Comparison of ENCODE assay signal across 8 mouse cellular contexts in the genomic region with DNA sequence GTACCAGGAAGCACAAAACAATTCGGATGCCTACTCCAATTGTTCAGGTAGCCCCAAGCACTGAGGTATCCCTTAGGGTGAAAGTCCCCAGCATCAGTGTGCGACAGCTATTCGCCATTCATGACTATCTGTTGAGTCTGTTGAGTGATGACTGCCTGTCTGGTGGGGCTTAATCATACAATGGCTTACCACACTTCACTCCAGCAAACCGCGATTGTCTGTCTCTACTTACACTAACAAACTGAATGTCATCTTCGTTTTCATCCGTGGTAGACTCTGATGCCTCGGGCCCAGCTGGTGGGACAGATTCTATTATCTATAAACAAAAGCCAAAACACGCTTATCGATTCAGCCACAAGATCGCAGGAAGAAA. TPM values are rescaled to one million over a fixed set of nuclear protein-coding genes. Genes with fewer than 3 reads are reported as not detected.
DNase-seq lines count a peak whose midpoint lies in the region; ATAC-seq and TF ChIP-seq lines count a peak whose summit lies in the region.

No protein-coding gene starts in this region.

- WGBS in kidney, adult 2 months = 10% methylated on average over 11 of the region's 11 CpGs
- WGBS in kidney, postnatal 0 days = 11% methylated on average over 11 of the region's 11 CpGs

- H3K4me1 ChIP-seq in kidney, adult 2 months (ENCODE audit: control insufficient read depth, insufficient read depth, low read length) = peaks cover 6% of the 10 kb centered on the region; the same call in 1 of the 2 replicates
- peaks cover 0 to 9% of the 10 kb centered on the region in 2 experiments; a peak in 2 of 4 replicates for H3K4me1 ChIP-seq in ES-E14 (ENCODE audit: control insufficient read depth in 2 of 2, insufficient read depth in 2 of 2, low read length in 2 of 2, poor library complexity in 1 of 2)
- H3K4me1 ChIP-seq in embryonic fibroblast, embryonic 13.5 days (ENCODE audit: control insufficient read depth, insufficient read depth, low read length) = peaks cover 3% of the 10 kb centered on the region; the same call in 1 of the 2 replicates
- peaks cover 13% of the 10 kb centered on the region for H3K4me1 ChIP-seq in kidney, postnatal 0 days (replicated peaks; ENCODE audit: insufficient read depth, low read length)

- H3K27me3 ChIP-seq in kidney, adult 2 months (replicated peaks; ENCODE audit: control insufficient read depth, insufficient read depth, low read length) = no peaks in the 10 kb centered on the region
- H3K27me3 ChIP-seq in kidney, postnatal 0 days (ENCODE audit: insufficient read depth, low read length) = no peaks in the 10 kb centered on the region

- no peak overlapping the region for H3K27ac ChIP-seq in kidney, adult 2 months (ENCODE audit: insufficient read depth, low read depth, low read length)
- H3K27ac ChIP-seq in ES-E14 (ENCODE audit: insufficient read depth, low read depth, low read length, poor library complexity, severe bottlenecking) = peak overlapping the region; percentile 57; the same call in 1 of the 2 replicates
- H3K27ac ChIP-seq in embryonic fibroblast, embryonic 13.5 days (ENCODE audit: insufficient read depth, low read length) = peak overlapping the region; percentile 59
- peak overlapping the region; percentile 93 for H3K27ac ChIP-seq in kidney, postnatal 0 days

- no peak for TF ChIP-seq POLR2A in kidney, adult 2 months (IDR thresholded peaks at IDR 0.05; ENCODE audit: low read depth, low read length)
- no peak for TF ChIP-seq POLR2A in embryonic fibroblast, embryonic 13.5 days (IDR thresholded peaks at IDR 0.05; ENCODE audit: low read depth, low read length)

- no peak for DNase-seq in kidney, adult 2 months
- no peak for DNase-seq in kidney, postnatal 36 days
- DNase-seq in ES-E14 (ENCODE audit: low read depth, low spot score) = peak; percentile 11
- no peak for DNase-seq in kidney, postnatal 0 days (ENCODE audit: low spot score)
- peak; percentile 5 to 10 for DNase-seq in natural killer cell, adult 2 months (ENCODE audit: low spot score in 2 of 2)
- DNase-seq in spleen, postnatal 4 days (ENCODE audit: low spot score in 2 of 2) = no peak
- DNase-seq in thymus, postnatal 36 days = no peak

- TF ChIP-seq CTCF in kidney, adult 2 months (conservative IDR thresholded peaks at IDR 0.05; ENCODE audit: insufficient read depth, insufficient read length, low read depth, low read length) = no peak
- no peak for TF ChIP-seq CTCF in embryonic fibroblast, embryonic 13.5 days (IDR thresholded peaks at IDR 0.05; ENCODE audit: borderline replicate concordance, insufficient read depth, low read length)
- no peak for TF ChIP-seq CTCF in kidney, postnatal 0 days (IDR thresholded peaks at IDR 0.05; ENCODE audit: low read depth)

- in situ Hi-C loops in ES-E14 (cut with MboI; ENCODE audit: low sequenced_read_pairs in 2 of 2, unreplicated experiment in 2 of 2) = no loop called here

- peak overlapping the region; percentile 92 for H3K9ac ChIP-seq in ES-E14 (ENCODE audit: insufficient read depth, low read depth, low read length, poor library complexity, severe bottlenecking)
- H3K9ac ChIP-seq in kidney, postnatal 0 days (ENCODE audit: low read depth, low read length) = peak overlapping the region; percentile 94

- peak overlapping the region; percentile 63 for H3K4me2 ChIP-seq in kidney, postnatal 0 days (ENCODE audit: low read length)

- H3K36me3 ChIP-seq in kidney, adult 2 months (ENCODE audit: control insufficient read depth, insufficient read depth, low read length) = no peaks in the 10 kb centered on the region
- peaks cover 14% of the 10 kb centered on the region; the same call in 1 of the 2 replicates for H3K36me3 ChIP-seq in ES-E14 (ENCODE audit: control insufficient read depth, insufficient read depth, low read length, poor library complexity, severe bottlenecking)
- H3K36me3 ChIP-seq in kidney, postnatal 0 days (ENCODE audit: insufficient read depth, low read length) = peaks cover 5% of the 10 kb centered on the region; the same call in 1 of the 2 replicates

- peak overlapping the region; percentile 89 for H3K4me3 ChIP-seq in kidney, adult 2 months (ENCODE audit: insufficient read depth, low read depth, low read length)
- H3K4me3 ChIP-seq in ES-E14 (ENCODE audit: insufficient read depth in 1 of 2, low read depth in 1 of 2, low read length in 2 of 2, poor library complexity in 1 of 2, severe bottlenecking in 1 of 2) = peak overlapping the region; percentile 86 to 92
- H3K4me3 ChIP-seq in embryonic fibroblast, embryonic 13.5 days (ENCODE audit: insufficient read depth, low read length) = peak overlapping the region; percentile 94
- peak overlapping the region; percentile 91 for H3K4me3 ChIP-seq in kidney, postnatal 0 days (replicated peaks; ENCODE audit: low read depth, low read length)

- no peaks in the 10 kb centered on the region for H3K9me3 ChIP-seq in ES-E14 (ENCODE audit: control insufficient read depth, insufficient read depth, low read depth, low read length)
- H3K9me3 ChIP-seq in kidney, postnatal 0 days (replicated peaks; ENCODE audit: low read length) = no peaks in the 10 kb centered on the region

- 0 out of 2 replicates have a peak, but pooled peaks have one; percentile 2 for ATAC-seq in kidney, postnatal 0 days (replicated peaks; ENCODE audit: low FRiP score, low read depth)

TF ChIP-seq in ES-E14, 5 proteins besides CTCF, POLR2A, EP300 and RAD21:
- TF ChIP-seq ZNF384 (IDR thresholded peaks at IDR 0.05; ENCODE audit: low read depth, low read length) (no peak), MAFK (IDR thresholded peaks at IDR 0.05; ENCODE audit: insufficient read depth, low read depth, low read length) (no peak), ZC3H11A (IDR thresholded peaks at IDR 0.05; ENCODE audit: borderline replicate concordance, low read depth, low read length) (no peak), HCFC1 (IDR thresholded peaks at IDR 0.05; ENCODE audit: borderline replicate concordance, insufficient read depth, low read length) (no peak), CHD2 (IDR thresholded peaks at IDR 0.05; ENCODE audit: low read depth, low read length) (no peak)

RNA-seq across cellular contexts. Expression of gene Zfp451, which starts 0.9 kb away (rescaled TPM):
- polyA plus RNA-seq in kidney, adult 2 months (2012; rRNA removed) = 4.1 and 5.0 TPM in 2 replicates
- total RNA-seq in ES-E14 (2012; rRNA removed) = 27.7 and 30.1 TPM in 2 replicates
- 43.6 and 51.1 TPM in 2 replicates for polyA plus RNA-seq in embryonic fibroblast, embryonic 13.5 days (2011; ENCODE audit: insufficient read length, low read depth, missing spikeins)
- 15.5 and 16.2 TPM in 2 replicates for polyA plus RNA-seq in kidney, postnatal 0 days (2015; fragmentation: Nextera tagmentation; extraction: Ambion mirVana)

RNA-seq across cellular contexts. Expression of gene Bag2, which starts 55.9 kb away (rescaled TPM):
- 18.0 and 22.0 TPM in 2 replicates for polyA plus RNA-seq in kidney, adult 2 months (2012; rRNA removed)
- total RNA-seq in ES-E14 (2012; rRNA removed) = 5.2 and 14.8 TPM in 2 replicates
- polyA plus RNA-seq in embryonic fibroblast, embryonic 13.5 days (2011; ENCODE audit: insufficient read length, low read depth, missing spikeins) = 45.0 and 71.6 TPM in 2 replicates
- 76.9 and 81.0 TPM in 2 replicates for polyA plus RNA-seq in kidney, postnatal 0 days (2015; fragmentation: Nextera tagmentation; extraction: Ambion mirVana)

Comparison
In these comparisons a context has a peak if more than half of its experiments do, and no peak if none do; other contexts are left out.
1. DNase-seq: peak in ES-E14 (single experiment) and natural killer cell, adult 2 months (2 of 2); none in kidney, adult 2 months (single experiment), kidney, postnatal 36 days (0 of 2), kidney, postnatal 0 days (single experiment), spleen, postnatal 4 days (0 of 2) and thymus, postnatal 36 days (0 of 2).
2. Peak in every context shown above with its lines, with median percentiles within 50 percentile points of each other: H3K4me3 ChIP-seq.